Mouse (Mus musculus): ENCODE results near the gene Rgl2. TPM values are rescaled to one million over a fixed set of nuclear protein-coding genes. Genes with fewer than 3 reads are reported as not detected.

The Rgl2 gene
- polyA plus RNA-seq, 1 experiment from 2014 or later = 27.8 TPM

- no peak for ATAC-seq (replicated peaks; ENCODE audit: insufficient number of reproducible peaks, low FRiP score, low TSS enrichment)
- Histone ChIP-seq H3K4me3 (ENCODE audit: low read depth, low read length) (no peak overlapping the region; the same call in 1 of the 2 replicates), H3K4me2 (no peak overlapping the region), H3K9me3 (replicated peaks; ENCODE audit: control insufficient read depth, low read length) (no peaks in the 10 kb centered on the region), H3K9ac (ENCODE audit: low read depth, low read length) (no peak overlapping the region), H3K27ac (ENCODE audit: low read depth, low read length) (no peak overlapping the region), H3K27me3 (ENCODE audit: control insufficient read depth, insufficient read depth, low read length) (no peaks in the 10 kb centered on the region), H3K4me1 (ENCODE audit: control insufficient read depth, insufficient read depth, low read length) (peaks cover 15% of the 10 kb centered on the region), H3K36me3 (ENCODE audit: control insufficient read depth, insufficient read depth, low read length) (peaks cover 31% of the 10 kb centered on the region)
- WGBS (ENCODE audit: insufficient replicate concordance) = 93% methylated on average over 31 of the region's 31 CpGs
Measured at GRCm38 (mm10) chr17:33911052-33911812, 18.1 kb upstream of the Rgl2 start.

DNA sequence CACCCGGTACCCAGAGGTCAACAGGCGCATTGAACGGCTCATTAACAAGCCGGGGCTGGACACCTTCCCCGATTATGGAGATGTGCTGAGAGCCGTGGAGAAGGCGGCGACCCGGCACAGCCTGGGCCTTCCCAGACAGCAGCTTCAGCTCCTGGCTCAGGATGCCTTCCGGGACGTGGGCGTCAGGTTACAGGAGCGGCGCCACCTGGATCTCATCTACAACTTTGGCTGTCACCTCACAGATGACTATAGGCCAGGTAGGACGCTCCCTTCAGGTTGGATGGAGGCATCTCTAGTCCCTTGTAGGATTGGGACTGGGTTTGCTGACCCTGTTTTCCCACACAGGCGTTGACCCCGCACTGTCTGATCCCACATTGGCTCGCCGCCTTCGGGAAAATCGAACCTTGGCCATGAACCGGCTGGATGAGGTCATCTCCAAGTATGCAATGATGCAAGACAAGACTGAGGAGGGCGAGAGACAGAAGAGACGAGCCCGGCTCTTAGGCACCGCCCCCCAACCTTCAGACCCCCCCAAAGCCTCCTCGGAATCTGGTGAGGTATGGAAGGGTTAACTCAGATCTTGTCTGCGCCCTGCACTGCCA is 17.4 kb upstream of the Rgl2 start:
- no peak overlapping the region for H3K4me2 ChIP-seq
- ATAC-seq (replicated peaks; ENCODE audit: insufficient number of reproducible peaks, low FRiP score, low TSS enrichment) = no peak
- WGBS (ENCODE audit: insufficient replicate concordance) = 89% methylated on average over 28 of the region's 28 CpGs
- H3K27ac ChIP-seq (ENCODE audit: low read depth, low read length) = no peak overlapping the region
- peaks cover 17% of the 10 kb centered on the region for H3K4me1 ChIP-seq (ENCODE audit: control insufficient read depth, insufficient read depth, low read length)
- H3K4me3 ChIP-seq (ENCODE audit: low read depth, low read length) = no peak overlapping the region; the same call in 1 of the 2 replicates
- H3K9ac ChIP-seq (ENCODE audit: low read depth, low read length) = no peak overlapping the region
- no peaks in the 10 kb centered on the region for H3K27me3 ChIP-seq (ENCODE audit: control insufficient read depth, insufficient read depth, low read length)
- H3K9me3 ChIP-seq (replicated peaks; ENCODE audit: control insufficient read depth, low read length) = no peaks in the 10 kb centered on the region
- H3K36me3 ChIP-seq (ENCODE audit: control insufficient read depth, insufficient read depth, low read length) = peaks cover 31% of the 10 kb centered on the region

DNA sequence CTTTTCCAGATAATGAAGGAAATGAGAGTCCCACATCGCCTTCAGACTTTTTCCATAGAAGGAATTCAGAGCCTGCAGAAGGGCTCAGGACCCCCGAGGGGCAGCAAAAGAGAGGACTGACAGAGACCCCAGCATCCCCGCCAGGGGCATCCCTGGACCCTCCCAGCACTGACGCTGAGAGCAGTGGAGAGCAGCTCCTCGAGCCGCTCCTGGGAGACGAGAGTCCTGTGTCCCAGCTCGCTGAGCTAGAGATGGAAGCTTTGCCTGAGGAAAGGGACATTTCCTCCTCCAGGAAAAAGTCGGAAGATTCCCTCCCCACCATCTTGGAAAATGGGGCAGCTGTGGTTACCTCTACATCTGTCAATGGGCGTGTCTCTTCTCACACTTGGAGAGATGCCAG is 16.1 kb upstream of the Rgl2 start:
- Histone ChIP-seq H3K9ac (ENCODE audit: low read depth, low read length) (no peak overlapping the region), H3K4me1 (ENCODE audit: control insufficient read depth, insufficient read depth, low read length) (peaks cover 22% of the 10 kb centered on the region), H3K4me3 (ENCODE audit: low read depth, low read length) (no peak overlapping the region), H3K9me3 (replicated peaks; ENCODE audit: control insufficient read depth, low read length) (no peaks in the 10 kb centered on the region), H3K27me3 (ENCODE audit: control insufficient read depth, insufficient read depth, low read length) (peaks cover 3% of the 10 kb centered on the region; the same call in 1 of the 2 replicates), H3K27ac (ENCODE audit: low read depth, low read length) (no peak overlapping the region), H3K4me2 (no peak overlapping the region), H3K36me3 (ENCODE audit: control insufficient read depth, insufficient read depth, low read length) (peaks cover 31% of the 10 kb centered on the region)
- WGBS (ENCODE audit: insufficient replicate concordance) = 87% methylated on average over 10 of the region's 10 CpGs
- ATAC-seq (replicated peaks; ENCODE audit: insufficient number of reproducible peaks, low FRiP score, low TSS enrichment) = no peak

DNA sequence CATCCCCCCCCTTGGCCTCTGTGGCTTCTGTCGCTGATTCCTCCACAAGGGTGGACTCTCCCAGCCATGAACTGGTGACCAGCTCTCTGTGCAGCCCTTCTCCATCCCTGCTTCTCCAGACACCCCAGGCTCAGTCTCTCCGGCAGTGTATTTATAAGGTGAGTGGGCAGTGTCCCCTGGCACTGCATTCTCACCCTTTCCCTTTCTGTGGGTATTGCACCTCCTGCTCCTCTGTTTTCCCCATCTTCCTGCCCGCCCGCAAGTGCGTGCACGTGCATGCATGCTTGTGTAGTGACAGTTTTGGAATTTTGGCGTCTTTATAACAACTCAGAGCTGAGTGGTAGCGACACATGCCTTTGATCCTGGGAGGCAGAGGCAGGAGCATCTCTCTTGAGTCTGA is 15.4 kb upstream of the Rgl2 start:
- H3K9me3 ChIP-seq (replicated peaks; ENCODE audit: control insufficient read depth, low read length) = no peaks in the 10 kb centered on the region
- peaks cover 31% of the 10 kb centered on the region for H3K36me3 ChIP-seq (ENCODE audit: control insufficient read depth, insufficient read depth, low read length)
- ATAC-seq (replicated peaks; ENCODE audit: insufficient number of reproducible peaks, low FRiP score, low TSS enrichment) = no peak
- no peak overlapping the region for H3K4me3 ChIP-seq (ENCODE audit: low read depth, low read length)
- H3K4me1 ChIP-seq (ENCODE audit: control insufficient read depth, insufficient read depth, low read length) = peaks cover 24% of the 10 kb centered on the region
- H3K27ac ChIP-seq (ENCODE audit: low read depth, low read length) = peak overlapping the region; percentile 0; the same call in 1 of the 2 replicates
- H3K4me2 ChIP-seq = no peak overlapping the region
- H3K9ac ChIP-seq (ENCODE audit: low read depth, low read length) = no peak overlapping the region
- 94% methylated on average over 8 of the region's 8 CpGs for WGBS (ENCODE audit: insufficient replicate concordance)
- H3K27me3 ChIP-seq (ENCODE audit: control insufficient read depth, insufficient read depth, low read length) = peaks cover 3% of the 10 kb centered on the region; the same call in 1 of the 2 replicates

GRCm38 (mm10) chr17:33914969-33915391 is 14.4 kb upstream of the Rgl2 start:
- Histone ChIP-seq H3K4me1 (ENCODE audit: control insufficient read depth, insufficient read depth, low read length) (peaks cover 26% of the 10 kb centered on the region), H3K9ac (ENCODE audit: low read depth, low read length) (no peak overlapping the region), H3K27ac (ENCODE audit: low read depth, low read length) (0 out of 2 replicates have a peak overlapping the region, but pooled peaks have one; percentile 86), H3K4me2 (peak overlapping the region; percentile 70), H3K4me3 (ENCODE audit: low read depth, low read length) (peak overlapping the region; percentile 66), H3K9me3 (replicated peaks; ENCODE audit: control insufficient read depth, low read length) (no peaks in the 10 kb centered on the region), H3K27me3 (ENCODE audit: control insufficient read depth, insufficient read depth, low read length) (peaks cover 3% of the 10 kb centered on the region; the same call in 1 of the 2 replicates), H3K36me3 (ENCODE audit: control insufficient read depth, insufficient read depth, low read length) (peaks cover 31% of the 10 kb centered on the region)
- ATAC-seq (replicated peaks; ENCODE audit: insufficient number of reproducible peaks, low FRiP score, low TSS enrichment) = no peak
- 73% methylated on average over 13 of the region's 13 CpGs for WGBS (ENCODE audit: insufficient replicate concordance)

DNA sequence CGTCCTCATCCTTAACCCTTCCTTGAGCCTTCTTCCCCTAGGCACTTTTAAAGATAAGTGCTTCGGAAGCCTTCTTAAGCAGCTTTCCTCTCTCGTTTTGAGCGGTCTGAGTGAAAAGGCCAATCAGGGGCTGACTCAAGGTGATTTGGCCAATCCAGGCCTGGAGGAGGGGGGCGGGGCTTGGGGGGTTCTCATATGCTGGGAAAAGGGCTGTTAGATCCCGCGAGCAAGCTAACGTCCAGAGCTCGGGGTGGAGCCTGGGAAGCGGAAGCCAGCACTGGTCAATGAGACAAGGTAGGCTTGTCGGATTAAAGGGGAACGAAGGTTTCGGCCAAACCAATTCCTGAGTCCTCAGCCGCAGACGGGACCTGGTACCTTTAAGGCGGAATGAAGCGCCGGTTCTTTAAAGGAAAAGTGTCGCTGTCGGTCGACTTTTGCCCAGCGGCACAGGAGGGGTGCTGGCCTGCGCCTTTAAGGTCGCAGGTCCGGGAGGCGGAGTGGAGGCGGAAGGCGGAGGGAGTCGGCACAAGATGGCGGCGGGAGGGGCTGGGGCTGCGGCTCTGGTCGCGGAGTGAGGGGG is 13.6 kb upstream of the Rgl2 start, which contains the start of the genes Tapbp and Zbtb22:
Tapbp (plus strand) TSS at position 229 of the 580 bp plus-strand sequence.
Zbtb22 (plus strand) TSS at position 234 of the 580 bp plus-strand sequence.
- ATAC-seq (replicated peaks; ENCODE audit: insufficient number of reproducible peaks, low FRiP score, low TSS enrichment) = peak; percentile 84
- Histone ChIP-seq H3K4me3 (ENCODE audit: low read depth, low read length) (peak within 1 kb of the TSS; percentile 66), H3K4me1 (ENCODE audit: control insufficient read depth, insufficient read depth, low read length) (peaks cover 20% of the 10 kb centered on the region), H3K9ac (ENCODE audit: low read depth, low read length) (peak within 1 kb of the TSS; percentile 76), H3K9me3 (replicated peaks; ENCODE audit: control insufficient read depth, low read length) (no peaks in the 10 kb centered on the region), H3K4me2 (peak within 1 kb of the TSS; percentile 70), H3K27ac (ENCODE audit: low read depth, low read length) (peak within 1 kb of the TSS; percentile 86), H3K36me3 (ENCODE audit: control insufficient read depth, insufficient read depth, low read length) (peaks cover 31% of the 10 kb centered on the region), H3K27me3 (ENCODE audit: control insufficient read depth, insufficient read depth, low read length) (peaks cover 3% of the 10 kb centered on the region; the same call in 1 of the 2 replicates)
- WGBS (ENCODE audit: insufficient replicate concordance) = 0% methylated on average over 33 of the region's 34 CpGs

GRCm38 (mm10) chr17:33916294-33916693 is 13.0 kb upstream of the Rgl2 start:
- Histone ChIP-seq H3K4me3 (ENCODE audit: low read depth, low read length) (peak overlapping the region; percentile 66), H3K9ac (ENCODE audit: low read depth, low read length) (peak overlapping the region; percentile 76), H3K36me3 (ENCODE audit: control insufficient read depth, insufficient read depth, low read length) (peaks cover 27% of the 10 kb centered on the region), H3K27ac (ENCODE audit: low read depth, low read length) (peak overlapping the region; percentile 86), H3K4me2 (peak overlapping the region; percentile 70), H3K27me3 (ENCODE audit: control insufficient read depth, insufficient read depth, low read length) (peaks cover 3% of the 10 kb centered on the region; the same call in 1 of the 2 replicates), H3K9me3 (replicated peaks; ENCODE audit: control insufficient read depth, low read length) (no peaks in the 10 kb centered on the region), H3K4me1 (ENCODE audit: control insufficient read depth, insufficient read depth, low read length) (peaks cover 23% of the 10 kb centered on the region)
- peak; percentile 29 for ATAC-seq (replicated peaks; ENCODE audit: insufficient number of reproducible peaks, low FRiP score, low TSS enrichment)
- 1% methylated on average over 17 of the region's 20 CpGs for WGBS (ENCODE audit: insufficient replicate concordance)

GRCm38 (mm10) chr17:33916847-33917655 is 12.3 kb upstream of the Rgl2 start:
- Histone ChIP-seq H3K27ac (ENCODE audit: low read depth, low read length) (no peak overlapping the region), H3K9me3 (replicated peaks; ENCODE audit: control insufficient read depth, low read length) (no peaks in the 10 kb centered on the region), H3K4me1 (ENCODE audit: control insufficient read depth, insufficient read depth, low read length) (peaks cover 23% of the 10 kb centered on the region), H3K4me3 (ENCODE audit: low read depth, low read length) (peak overlapping the region; percentile 66), H3K9ac (ENCODE audit: low read depth, low read length) (peak overlapping the region; percentile 76; the same call in 1 of the 2 replicates), H3K27me3 (ENCODE audit: control insufficient read depth, insufficient read depth, low read length) (peaks cover 3% of the 10 kb centered on the region; the same call in 1 of the 2 replicates), H3K4me2 (peak overlapping the region; percentile 70), H3K36me3 (ENCODE audit: control insufficient read depth, insufficient read depth, low read length) (peaks cover 19% of the 10 kb centered on the region)
- 70% methylated on average over 31 of the region's 31 CpGs for WGBS (ENCODE audit: insufficient replicate concordance)
- no peak for ATAC-seq (replicated peaks; ENCODE audit: insufficient number of reproducible peaks, low FRiP score, low TSS enrichment)

Data from heart, embryonic 11.5 days (tissue).